Mouse (Mus musculus) lung, postnatal 14 days (tissue): ENCODE measurements around the gene Zfp68.
"Not testable (repeated sequence)": the region's sequence is repeated elsewhere in the genome, so short reads cannot be mapped to it uniquely, and the experiment has no call there.

ENCODE experiments used
- DNase-seq: peaks from one replicate; pipeline ENCODE4 v3.0.0; 2021

The Zfp68 gene

DNA sequence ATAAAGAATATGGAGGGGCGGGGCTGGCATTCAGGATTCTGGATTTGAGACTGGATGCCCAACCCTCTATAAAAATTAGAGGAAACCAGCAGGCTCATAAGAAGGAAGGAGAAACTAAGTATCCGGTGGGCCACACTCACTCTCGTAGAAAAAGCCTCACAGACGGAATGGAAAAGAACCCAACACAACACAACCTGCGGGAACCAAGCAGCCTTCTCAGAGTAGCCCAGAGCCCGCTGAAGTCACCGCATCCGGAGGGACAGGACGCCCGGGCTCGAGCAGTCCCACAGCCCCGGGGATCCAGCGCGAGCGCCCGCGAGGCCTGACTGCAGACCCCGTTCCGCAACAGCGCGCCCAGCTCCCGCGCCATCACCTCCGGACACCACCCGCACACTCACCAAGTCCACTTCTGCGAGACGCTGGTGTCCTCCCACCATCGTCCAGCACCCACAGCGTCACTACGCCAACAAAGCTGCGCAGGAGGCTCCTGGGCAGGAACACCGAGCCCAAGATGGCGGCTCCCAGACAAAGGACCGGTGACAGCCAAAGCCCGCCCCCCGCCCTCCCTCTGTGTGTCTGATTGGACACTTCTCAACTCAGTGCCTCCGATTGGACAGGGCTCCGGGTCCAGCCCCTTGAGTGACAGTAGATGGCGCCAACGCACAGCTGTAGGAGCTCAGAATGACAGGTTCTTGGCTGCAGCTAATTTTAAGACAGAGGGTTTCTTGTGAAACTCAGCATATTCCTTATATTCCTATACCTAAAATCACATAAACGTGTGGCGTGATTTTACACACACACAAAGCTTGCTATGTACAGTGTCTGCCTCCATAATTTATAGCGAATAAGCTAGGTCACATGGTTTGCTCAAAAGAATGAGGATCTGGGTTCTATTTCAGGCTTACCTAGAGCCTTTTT, at the start of gene Zfp68:
TSS of gene Zfp68 (minus strand) at position 551 of the 918 bp plus-strand sequence.
- DNase-seq = peak; percentile 95

- peak; percentile 51 for DNase-seq
Observed at GRCm38 (mm10) chr5:138658922-138659321, 39.4 kb upstream of the Zfp68 start.

- peak; percentile 51 for DNase-seq
Observed at GRCm38 (mm10) chr5:138657854-138658253, 38.3 kb upstream of the Zfp68 start.

GRCm38 (mm10) chr5:138657407-138657806, 37.8 kb upstream of the Zfp68 start:
- no peak for DNase-seq

DNA sequence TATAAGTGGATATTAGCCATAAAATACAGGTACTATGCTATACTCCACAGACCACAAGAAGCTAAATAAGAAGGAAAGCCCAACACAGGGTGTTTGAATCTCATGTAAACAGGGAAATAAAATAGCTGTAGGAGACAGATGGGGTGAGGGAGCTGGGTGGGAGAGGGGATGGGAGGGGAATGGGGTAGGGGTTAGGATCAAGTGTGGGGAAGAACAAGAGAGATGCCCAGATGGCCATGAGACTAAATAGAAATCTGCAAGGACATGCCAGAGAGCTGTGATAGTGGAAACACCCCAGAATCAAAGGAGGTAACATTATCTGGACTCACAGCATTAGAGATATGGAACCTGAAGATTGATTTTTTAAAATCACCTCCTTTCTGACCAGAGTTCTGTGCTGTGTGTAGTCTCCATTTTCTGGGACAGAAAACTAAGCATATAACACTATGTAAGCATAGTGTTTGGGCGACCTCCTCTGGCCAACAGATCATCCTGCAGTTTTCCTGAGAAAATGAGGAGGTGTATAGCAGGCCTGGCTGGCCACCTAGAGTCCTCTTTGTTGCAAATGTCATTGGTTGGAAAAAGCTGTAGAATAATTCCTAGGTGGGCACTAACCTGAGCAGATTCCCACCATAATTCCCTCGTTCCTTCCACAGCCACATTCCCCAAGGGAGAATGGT, 37.1 kb upstream of the Zfp68 start:
- DNase-seq = peak; percentile 63

- DNase-seq = no peak
Observed at GRCm38 (mm10) chr5:138652911-138653310, 33.4 kb upstream of the Zfp68 start.

GRCm38 (mm10) chr5:138641761-138642160, 22.2 kb upstream of the Zfp68 start:
- DNase-seq = no peak

DNA sequence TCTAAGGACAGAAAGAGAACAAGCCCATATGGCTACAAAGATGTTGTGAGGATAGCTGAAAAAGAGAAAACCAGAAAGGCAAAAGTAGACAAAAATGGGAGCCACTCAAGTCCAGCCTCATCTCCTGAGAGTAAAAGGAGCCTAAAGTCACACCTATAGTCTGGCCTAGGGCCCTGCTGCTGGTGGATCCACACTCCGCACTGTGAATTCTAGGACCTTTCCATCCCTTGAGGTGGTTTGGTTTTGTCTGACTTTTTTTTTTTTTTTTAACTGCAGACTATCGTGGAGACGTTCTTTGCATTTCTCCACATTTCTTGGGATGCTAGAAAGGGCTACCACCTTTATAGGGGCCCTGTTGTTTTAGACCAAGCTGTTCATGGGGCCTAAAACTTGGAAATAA, 21.5 kb upstream of the Zfp68 start:
- DNase-seq = no peak

- no peak for DNase-seq
Observed at GRCm38 (mm10) chr5:138636486-138636885, 16.9 kb upstream of the Zfp68 start.

DNA sequence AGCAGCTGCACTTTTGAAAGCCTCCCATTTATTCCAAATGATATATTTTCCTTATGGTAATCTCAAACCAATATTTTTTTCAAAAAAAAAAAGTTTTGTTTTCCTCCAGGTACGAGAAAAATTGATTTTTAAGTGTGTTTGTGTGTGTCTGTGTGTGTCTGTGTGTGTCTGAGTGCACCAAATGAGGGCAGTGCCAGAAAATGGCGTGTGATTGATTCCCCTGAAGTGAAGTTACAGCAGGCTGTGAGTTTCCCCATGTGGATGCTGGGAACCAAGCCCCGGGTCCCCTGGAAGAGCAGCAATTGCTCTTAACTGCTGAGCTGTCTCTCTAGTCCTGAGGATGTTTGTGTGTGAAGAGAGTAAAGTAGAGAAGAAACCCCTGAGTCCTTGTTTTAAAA, 3.9 kb upstream of the Zfp68 start:
- DNase-seq = no peak

DNA sequence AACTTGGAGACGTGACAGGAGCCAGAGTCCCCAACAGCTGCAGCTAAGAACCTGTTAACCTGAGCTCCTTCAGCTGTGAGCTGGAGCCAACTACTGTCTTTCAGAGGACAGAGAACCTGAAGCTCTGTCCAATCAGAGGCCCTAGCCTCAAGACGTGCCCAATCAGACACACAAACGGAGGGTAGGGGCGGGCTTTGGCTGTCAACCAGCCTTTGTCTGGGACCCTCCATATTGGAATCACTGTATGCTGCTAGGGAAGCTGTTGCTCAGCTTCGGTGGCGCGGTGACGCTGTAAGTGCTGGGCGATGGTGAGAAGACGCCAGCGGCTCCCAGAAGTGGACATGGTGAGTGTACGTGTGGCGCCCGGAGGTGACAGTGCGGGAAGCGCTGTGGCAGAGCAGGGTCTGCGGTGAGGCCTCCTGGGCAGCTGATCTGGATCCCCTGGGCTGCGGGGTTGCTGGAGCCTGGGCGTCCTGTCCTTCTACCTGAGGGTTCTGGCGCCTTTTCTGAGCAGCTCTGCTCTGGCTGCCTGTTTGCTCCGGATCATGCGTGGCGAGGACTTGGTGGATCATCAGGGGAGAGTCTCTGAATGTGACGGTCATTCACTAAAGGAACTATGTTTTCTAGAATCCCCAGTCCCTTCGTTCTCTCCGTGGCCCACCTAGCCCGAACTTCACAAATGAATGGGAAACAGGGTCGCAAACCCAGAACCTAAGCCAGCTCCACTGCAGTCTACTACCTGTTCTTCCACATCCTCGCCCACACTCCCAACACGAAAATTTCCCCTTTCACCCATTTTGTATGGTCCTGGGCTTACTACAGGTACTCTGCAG, 3.3 kb upstream of the Zfp68 start, which contains the start of gene A430033K04Rik:
TSS of gene A430033K04Rik (plus strand) at position 215 of the 833 bp plus-strand sequence.
- DNase-seq = peak; percentile 93

- peak; percentile 4 for DNase-seq
Observed at GRCm38 (mm10) chr5:138620836-138621235, 1.3 kb upstream of the Zfp68 start.

DNA sequence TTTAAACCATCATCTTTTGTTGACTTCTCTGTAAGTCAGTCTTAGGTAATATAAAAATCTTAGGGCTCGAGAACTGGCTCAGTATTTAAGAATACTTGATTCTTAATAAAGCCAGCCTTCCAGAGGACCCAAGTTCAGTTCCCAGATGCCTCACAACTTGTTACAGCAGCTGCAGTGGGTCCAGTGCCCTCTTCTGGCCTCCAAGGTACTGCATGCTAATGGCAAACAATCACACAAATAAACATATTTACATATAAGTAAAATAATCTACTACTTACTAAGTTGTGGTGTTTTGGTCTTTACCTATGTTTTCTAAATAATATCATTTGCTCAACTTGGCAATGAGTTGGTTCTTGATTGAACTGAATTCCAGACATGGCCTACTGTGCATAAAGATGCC, 1.2 kb downstream of the Zfp68 start:
- no peak for DNase-seq

GRCm38 (mm10) chr5:138587396-138587795, 32.2 kb downstream of the Zfp68 start:
- DNase-seq = no peak

DNA sequence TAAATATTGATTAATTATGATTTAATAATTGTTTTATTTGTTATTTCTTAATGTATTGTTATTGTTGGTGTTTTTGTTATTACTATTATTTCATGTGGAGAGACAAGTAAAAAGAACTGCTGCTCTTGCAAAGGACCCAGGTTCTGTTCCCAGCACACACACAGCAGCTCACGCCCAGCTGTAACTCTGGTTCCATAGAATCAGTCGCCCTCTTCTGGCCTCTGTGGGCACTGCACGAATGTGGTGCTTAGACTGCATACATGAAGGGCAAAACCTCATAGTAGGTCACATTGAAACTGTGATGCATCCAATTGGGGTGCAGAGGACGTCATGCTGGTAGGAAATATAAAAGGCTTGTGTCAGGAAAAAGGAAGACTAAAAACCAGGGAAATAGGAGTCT, 47.9 kb downstream of the Zfp68 start:
- DNase-seq = peak; percentile 19

GRCm38 (mm10) chr5:138564612-138565011, 54.9 kb downstream of the Zfp68 start, which contains the start of gene 1700123K08Rik:
1700123K08Rik (minus strand) TSS chr5:138564712.
- DNase-seq = not testable (repeated sequence)
